Mouse (Mus musculus): ENCODE measurements around the gene Ccdc175.

Gene Ccdc175

DNA sequence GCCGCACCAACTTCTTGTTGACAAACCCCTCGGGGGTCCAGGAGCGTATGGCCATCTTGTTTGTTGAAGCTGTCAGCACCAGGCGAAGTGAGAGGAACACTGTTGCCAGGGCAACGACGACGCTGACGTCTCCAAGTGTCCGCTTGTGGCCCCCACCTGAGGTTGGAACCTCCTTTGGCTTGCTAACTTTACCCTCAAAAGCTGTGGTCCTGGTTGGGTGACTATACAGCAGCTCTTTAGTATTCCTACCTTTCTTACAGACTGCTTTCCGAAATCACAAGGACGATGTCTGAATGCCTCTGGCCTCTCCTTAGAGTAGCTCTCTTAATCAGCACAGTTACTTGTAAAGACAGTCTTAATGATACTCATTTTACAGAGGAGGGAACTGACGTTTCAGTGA, at the start of gene Ccdc175:
TSS of gene Ccdc175 (minus strand) at position 101 of the 400 bp plus-strand sequence.
- no peak for DNase-seq (ENCODE audit: low spot score in 2 of 2)

DNA sequence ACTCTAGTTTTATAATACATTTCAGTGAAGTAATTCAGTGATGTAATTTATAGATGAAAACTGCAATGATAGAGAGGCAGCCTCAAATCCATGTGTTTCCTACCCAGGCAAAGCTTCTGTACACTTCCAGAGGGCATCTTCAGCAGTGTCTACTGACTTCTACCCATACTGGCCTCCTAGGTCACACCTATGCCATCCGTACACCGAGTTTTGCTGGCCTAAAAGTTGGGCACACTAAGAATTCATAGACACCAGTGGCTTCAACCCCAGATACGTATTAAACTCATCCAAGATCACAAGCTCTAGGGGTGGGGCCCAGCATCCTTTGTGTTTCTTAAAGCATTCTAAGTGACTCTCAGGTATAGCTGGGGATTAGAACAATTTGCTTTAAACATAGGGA, 49.3 kb upstream of the Ccdc175 start:
- peak in 1 of 2 experiments; percentile 49 for DNase-seq (ENCODE audit: low spot score in 2 of 2)

DNA sequence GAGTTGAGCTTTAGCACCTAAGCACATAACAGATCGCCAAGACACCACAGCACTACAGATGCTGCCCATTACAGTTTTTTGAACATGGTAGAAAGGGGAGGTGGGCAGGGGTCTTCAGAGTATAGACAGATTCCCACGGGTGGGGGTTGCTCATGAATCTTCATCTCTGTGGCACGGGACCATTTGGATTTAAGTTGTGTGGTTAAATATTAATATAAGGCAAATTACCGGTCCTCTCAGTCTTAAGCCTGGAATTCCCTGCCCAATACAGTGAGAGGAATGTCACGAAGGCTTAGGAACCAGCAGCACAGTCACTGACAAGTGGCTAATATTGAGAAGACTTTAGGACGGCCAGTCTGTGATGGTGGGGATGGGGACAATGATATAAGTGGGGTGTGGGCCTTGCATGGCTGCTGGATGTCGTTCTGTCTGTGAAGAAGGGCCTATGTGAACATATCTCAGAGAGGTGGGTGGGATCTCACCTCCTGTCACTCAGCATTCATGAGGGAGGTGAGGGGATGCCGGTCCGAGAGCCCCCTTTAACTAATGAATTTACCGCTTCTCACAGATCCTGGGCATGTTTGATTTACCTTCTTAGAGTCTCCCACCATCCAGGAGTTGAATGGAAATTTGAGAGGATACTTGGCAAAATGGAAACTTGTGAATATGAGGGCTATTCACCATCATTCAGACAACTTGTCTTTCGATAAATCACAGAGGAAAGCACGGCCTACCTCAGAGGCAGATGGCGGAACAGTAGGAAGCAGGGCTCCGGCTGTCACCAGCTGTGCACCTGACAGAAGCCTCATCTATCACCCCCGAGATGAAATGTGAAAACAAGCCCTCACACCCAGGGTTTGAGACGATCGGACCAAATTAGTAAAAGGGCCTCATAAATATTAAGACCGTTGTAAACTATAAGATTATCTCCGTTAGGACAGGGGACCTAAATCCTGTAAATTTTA, 48.3 kb upstream of the Ccdc175 start:
- peak in 1 of 2 experiments; percentile 47 for DNase-seq (ENCODE audit: low spot score in 2 of 2)

DNA sequence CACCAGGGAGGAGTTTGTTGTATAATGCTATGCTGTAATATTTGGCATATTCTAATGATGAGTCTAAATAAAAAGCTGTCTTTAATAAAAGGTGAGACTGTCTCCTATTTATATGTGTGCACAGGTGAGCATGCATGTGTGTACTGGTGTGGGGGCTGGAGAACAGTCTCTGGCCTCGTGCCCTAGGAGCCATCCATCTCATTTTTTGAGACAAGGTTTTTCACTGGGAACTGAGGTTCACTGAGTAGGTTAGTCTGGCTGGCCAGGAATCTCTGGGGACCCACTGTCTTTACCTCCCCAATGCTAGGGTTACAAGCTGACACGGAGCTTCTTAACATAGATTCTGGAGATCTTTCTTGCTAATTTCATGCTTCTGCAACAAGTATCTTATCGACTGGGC, 47.3 kb upstream of the Ccdc175 start:
- DNase-seq (ENCODE audit: low spot score in 2 of 2), result peak in 1 of 2 experiments; percentile 26

DNA sequence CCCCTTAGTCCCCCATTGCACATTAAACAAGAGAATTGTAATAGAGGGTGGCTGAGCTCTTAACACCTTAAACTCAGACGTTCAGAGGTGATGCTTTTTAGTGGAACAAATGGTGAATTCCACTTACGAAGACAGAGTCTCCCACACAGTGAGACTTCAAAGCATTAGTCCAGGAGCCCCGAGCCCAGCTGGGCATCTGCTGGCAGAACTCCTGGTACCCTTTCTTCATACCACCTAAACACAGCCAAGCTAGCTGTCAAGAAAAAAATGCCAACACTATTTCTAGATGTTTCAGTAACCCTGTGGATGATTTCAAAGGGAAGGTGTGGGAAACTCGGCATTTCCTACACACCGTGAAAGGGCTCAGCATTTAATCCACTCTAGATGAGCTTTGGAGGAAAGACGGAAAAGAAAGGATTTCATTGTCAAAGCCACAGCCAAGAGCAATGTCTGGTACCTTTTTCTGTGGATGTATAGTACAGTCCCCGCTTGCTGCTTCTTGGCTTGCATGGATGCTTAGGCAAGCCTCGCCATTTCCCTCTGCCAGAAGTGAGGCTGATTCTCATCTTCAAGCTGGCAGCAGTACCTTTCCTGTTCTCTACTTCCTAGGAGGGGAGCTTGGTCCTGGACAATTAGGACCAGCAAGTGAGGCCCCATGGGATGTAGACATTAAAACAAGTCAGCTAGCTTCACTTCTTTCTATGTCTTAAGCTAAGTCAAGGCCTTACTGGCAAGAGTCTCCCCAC, 44.8 kb upstream of the Ccdc175 start:
- DNase-seq (ENCODE audit: low spot score in 2 of 2), result peak in 1 of 2 experiments; percentile 49

DNA sequence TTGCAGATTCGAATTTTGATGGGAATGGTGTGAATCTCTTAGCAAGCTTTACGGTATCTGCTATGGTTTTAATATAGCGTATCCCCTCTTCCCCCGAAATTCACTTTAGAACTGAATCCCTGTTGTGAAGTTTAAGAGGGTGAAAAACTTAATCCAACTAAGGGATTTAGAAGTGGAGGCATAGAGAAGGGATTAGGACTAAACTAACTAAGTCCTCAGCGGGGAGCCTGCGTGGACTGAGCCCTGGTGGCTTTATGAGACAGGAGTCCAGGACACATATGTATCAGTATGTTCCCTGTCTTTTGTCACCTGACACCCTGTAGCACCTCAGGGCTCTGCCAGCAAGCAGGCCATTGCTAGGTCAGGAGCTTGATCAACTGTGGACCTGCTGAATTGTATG, 42.9 kb upstream of the Ccdc175 start:
- DNase-seq (ENCODE audit: low spot score in 2 of 2), result peak in 1 of 2 experiments; percentile 41

DNA sequence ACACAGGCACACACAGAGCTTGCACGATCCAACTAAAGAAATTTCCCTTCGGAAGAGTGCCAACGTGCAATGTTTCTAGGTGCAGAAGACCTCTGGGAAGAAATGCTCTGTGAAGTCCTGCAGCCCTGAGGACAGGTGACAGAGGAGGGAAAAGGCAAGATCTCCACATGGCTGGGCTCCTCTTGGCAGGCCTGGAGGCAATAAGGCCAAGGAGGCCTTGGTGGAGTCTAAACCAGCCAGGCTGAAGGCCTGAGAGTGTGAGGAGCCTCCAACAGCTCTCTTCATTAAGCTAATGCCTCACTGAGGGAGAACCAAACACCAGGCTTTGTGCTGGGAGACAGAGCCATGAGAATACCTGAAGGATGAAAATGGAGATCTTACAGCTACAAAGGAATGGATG, 40.5 kb upstream of the Ccdc175 start:
- DNase-seq (ENCODE audit: low spot score in 2 of 2), result peak in 1 of 2 experiments; percentile 32

DNA sequence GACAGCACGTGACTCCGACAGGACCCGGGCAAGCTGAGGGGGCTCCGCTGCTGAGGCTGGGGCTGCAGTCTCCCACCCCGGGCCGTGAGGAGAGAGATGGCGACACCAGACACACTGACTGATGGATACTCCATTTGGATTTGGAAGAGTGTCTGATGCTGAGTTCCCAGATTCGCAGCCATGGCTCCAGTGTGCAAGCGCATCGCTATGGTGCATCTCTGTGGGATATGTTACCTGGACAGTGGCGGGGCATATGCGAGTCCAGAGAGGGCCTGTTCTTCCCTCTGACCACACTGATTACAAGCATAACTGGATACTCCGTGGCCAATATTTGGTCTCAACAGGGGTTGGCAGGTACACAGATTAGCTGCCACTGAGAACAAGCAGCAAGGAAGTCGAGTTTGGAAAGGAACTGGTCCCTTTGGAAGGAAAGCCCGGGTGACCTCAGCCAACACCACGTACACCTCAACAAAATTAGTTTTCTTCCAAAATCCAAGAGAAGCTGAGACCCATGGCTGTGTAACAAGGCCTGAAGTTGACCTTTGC, 38.8 kb upstream of the Ccdc175 start:
- no peak for DNase-seq (ENCODE audit: low spot score in 2 of 2)

DNA sequence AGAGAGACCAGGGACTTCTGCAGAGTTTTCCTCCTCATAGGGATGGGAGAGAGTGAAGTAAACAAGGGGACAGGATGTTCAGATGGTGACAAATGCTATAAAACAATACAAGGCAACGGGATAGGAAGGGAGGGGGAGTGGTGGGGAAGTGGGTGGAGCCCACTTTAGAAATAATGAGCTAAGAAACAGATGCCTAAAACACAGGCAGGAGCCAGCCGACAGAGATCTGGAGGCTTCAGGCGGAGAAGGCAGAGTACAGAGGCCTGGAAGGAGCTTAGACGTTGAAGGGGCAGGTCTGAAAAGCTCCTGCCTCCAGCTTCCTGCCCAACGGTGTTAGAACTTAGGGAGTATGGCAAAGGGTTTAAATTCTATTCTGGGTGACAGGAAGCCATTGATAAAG, 28.7 kb upstream of the Ccdc175 start:
- DNase-seq (ENCODE audit: low spot score in 2 of 2), result no peak

DNA sequence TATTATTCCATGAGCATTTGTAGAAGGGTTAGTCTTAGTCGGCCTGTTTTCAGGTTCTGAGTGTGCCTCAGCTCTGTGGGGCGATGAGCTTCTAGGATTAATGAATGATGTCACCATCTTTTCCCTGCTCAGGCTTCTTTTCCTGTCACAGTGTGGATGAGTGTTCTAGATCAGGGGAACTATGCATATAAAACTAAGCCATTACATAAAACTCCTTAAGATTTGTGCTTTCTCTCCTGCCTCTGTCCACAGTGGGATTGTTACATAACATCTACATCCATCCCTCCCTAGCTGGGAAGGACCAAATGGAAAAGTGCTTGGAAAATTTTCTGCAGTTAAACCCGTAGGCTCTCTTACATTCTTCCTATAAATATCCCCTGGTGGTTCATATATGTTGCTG, 16.0 kb upstream of the Ccdc175 start:
- DNase-seq (ENCODE audit: low spot score in 2 of 2), result no peak

DNA sequence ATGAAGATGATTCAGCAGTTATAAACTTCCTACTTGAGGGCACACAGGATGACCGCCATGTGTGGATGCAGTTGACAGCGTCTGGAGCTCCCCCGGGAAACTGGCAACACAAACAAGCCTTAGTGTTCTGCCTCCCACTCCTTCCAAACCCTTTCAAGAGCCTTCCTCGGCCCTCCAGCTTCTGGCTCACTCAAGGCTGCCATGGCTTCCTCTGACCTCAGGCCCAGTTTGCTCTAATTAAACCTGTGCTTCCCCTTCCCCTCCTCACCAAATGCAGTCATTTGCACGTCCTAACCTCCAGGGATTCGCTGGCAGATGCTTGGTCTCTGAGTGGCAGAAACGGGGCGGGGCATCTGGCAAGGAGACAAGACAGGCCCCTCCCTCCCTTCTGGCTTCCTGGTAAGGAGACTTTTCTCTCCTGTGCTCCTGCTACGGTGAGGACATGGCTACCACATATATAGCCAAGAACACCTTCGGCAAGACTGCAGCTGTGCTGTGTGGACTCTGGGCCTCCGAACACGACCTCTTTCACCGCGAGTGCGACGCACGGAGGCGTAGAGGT, 13.2 kb upstream of the Ccdc175 start:
- peak in 1 of 2 experiments; percentile 59 for DNase-seq (ENCODE audit: low spot score in 2 of 2)

DNA sequence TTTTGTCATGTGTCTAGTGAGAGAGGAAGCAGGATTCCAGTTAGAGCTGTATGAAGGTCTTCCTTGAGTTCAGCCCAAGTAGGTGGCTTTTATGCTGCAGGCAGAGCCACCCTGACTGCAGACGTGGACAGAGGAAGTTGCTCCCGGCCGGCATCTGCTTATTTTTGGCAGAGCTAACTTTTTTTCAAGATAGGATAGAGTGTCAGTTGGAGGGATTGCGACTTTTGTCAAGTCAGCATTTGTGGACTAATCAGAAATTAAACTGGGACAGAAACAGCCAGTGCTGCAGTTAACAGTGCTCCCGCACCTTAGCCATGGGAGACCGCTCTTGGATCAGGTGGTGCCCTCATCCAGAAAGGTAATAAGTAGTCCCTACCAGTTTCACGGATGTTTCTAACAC, 12.6 kb upstream of the Ccdc175 start:
- DNase-seq (ENCODE audit: low spot score in 2 of 2), result no peak

DNA sequence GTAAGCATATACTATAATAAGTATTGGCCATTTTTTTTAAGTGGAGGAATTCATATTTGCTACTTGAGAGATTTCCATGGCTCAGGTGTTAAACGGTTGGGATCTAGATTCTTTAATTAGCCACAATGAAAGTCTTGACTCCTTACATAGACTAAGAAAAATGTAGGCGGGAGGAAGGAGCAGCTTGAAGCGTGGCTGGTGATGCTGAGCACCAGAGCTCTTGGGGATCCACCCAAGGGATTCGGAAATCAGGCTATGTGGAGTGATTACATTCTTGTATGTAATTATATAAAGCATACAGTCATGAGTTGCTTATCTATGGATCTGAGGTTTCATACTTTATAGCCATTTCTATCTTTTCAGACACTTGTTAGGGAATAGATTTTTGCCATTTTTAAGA, 5.3 kb downstream of the Ccdc175 start:
- DNase-seq (ENCODE audit: low spot score in 2 of 2), result no peak

DNA sequence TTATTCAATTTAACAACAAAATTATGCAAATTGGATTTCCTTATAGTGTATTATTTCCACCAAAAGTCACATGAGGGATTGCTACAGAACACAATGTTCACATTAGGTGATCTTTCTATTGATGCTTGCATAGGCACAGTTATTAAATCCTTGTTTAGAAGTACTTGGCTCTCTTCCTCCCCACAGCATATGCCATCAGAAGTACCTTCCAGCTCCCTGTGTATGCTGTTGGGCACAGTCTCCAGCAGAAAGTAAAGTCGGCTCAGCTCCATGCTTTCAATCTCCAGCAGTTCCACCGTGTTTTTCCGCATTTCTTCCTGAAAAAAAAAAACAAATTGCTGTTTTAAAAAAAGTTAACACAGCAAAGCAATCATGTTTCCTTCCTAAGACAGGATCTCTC, 6.5 kb downstream of the Ccdc175 start:
- DNase-seq (ENCODE audit: low spot score in 2 of 2), result no peak

DNA sequence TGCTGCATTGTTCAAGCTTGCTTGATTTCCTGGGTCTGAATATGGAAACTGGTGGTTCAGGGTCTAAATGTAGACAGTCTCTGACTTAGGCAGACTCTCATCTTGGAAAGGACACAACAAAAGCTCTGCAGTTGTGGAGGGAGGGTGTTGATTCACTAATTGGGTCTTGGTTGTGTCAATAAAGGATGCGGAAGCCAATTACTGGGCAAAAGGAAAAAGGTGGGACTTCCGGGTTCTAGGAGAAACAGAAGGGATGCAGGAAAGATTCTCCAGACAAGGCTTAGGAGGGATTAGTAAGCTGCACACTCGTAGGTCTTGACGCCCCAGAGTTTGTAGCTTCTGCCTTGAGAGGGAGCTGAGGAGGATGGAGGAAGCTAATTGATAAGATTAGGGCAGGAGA, 26.4 kb downstream of the Ccdc175 start:
- DNase-seq (ENCODE audit: low spot score in 2 of 2), result no peak

DNA sequence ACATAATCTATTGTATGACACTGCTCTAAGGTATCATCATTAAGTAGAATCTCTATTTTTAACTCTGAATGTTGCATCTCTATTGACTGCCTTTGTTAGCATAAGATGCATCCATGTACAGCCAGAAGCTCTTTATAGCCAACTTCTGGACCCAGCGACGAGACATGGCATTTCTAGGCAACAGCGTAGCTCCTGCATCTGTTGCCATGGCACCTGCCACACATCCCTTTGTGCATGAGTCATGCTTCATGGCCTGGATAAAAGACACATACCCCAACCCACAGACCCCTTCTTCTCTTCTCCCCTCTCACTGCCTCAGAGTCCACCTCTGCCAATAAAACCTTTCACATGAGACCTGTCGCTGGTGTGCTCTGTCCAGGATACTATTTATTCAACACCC, 34.0 kb downstream of the Ccdc175 start:
- DNase-seq (ENCODE audit: low spot score in 2 of 2), result no peak

DNA sequence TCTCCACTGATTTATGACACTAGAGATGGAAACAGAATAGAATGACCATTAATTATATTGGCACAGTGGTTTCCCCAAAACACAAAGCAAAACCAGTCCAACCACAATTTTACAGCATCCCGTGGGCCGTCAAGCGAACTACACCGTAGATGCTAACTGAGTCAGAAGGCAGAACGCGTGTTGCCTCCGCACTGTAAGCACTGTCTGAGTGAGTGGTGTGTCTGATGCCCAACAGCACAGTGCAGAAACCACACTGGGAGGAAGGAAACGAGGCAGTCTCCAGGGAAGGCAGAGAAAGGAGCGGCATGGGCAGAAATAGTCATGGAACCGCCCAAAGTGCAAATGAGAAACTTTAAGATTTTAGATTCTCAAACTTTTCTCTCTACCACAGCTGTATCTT, 55.6 kb downstream of the Ccdc175 start:
- no peak for DNase-seq (ENCODE audit: low spot score in 2 of 2)

DNA sequence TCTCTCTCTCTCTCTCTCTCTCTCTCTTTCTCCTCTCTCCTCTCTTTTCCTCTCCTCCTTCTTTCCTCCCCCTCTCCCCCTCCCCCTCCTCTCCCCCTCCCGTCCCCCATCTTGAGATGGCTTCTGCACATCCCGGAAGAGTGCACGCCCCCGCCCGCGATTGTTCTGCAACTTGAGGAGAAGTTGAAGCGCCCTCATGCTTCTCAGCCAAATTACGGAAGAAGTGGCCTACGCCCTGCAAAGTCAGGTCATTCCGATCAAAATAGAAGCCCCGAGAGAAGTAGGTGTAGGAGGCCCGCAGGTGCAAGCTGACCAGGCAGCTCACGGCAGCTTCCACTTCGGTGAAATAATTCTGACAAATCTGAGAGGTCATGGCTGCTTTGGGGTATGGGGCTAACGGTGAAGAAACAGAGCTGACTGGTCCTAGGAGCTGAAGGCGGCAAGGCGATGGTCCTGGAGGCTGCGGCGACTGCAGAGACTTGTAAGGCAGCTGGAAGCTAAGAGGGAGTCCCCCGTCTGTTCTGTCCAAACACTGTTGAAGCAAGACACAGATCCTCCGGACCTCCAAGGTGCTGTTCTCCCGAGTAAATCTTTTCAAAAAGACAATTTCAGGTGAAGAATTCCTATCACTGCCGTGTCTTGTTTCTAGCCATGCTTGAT, 69.0 kb downstream of the Ccdc175 start:
- DNase-seq (ENCODE audit: low spot score in 2 of 2), result no peak

DNA sequence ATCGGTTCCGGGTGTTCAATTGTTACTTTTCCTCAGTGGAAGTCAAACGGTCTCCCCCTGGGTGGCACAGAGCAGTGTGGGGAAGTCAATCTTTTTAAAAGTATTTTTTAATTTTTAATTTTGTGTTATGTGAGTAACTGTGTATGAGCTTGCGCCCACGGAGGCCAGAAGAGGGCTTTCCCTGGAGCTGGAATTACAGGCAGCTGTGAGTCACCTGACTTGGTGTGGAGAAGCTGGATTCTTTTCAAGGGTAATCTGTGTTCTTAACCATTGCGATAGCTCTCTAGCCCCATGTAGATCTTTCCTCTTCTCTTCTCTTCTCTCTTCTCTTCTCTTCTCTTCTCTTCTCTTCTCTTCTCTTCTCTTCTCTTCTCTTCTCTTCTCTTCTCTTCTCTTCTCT, 69.7 kb downstream of the Ccdc175 start:
- no peak for DNase-seq (ENCODE audit: low spot score in 2 of 2)

DNA sequence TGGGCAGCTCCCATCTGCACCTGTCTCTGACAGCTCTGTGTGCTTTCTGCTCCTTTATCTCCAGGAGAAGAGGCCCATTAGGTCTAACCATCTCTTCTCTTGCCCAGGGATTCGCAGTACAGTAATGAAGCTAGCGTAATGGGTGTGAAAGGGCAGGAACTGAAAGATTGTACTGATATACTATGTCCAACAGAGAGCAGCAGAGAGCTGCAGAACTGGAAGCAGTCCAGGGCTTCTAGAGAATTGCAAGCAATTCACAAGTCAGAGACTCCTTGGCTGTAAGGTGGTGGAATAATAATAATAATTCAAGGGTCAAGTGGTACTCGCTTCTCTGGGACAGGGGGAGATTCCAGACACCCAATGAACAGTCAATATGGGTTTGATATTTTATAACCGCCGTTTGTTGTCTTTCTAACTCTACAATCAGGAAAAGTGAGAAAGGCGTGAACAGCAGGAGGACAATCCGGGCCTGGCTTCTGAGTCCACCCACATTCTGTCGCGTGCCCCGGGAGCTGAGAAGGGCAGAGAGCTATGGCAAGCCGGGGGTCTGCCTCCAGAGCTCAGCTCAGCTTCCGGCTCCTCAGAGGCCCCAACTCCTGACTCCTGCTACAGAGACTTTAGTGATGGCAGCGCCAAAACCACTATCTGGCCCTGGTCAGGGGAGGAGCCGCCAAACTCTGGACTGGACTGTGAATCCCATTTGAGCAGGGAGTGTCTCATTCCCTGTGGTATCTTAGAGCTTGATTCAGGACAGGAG, 80.1 kb downstream of the Ccdc175 start:
- DNase-seq (ENCODE audit: low spot score in 2 of 2), result peak in 1 of 2 experiments; percentile 44

DNA sequence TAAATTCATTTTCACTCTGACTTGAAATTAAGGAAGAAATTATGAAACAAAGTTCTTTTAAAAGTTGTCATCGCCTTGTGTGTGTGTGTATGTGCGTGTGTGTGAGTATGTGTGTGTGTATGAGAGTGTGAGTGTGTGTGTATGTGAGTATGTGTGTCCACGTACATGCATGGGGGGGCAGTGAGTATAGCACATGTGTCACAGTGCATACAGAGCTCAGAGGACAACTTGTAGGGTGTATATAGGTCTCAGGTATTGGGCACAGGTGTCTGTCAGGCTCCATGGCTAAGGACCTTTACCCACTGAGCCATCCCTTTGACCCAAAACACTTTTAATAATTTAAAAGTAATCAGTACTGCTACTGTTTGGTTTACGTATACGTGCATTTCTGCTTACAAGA, 80.8 kb downstream of the Ccdc175 start:
- no peak for DNase-seq (ENCODE audit: low spot score in 2 of 2)
